In the genomic region with DNA sequence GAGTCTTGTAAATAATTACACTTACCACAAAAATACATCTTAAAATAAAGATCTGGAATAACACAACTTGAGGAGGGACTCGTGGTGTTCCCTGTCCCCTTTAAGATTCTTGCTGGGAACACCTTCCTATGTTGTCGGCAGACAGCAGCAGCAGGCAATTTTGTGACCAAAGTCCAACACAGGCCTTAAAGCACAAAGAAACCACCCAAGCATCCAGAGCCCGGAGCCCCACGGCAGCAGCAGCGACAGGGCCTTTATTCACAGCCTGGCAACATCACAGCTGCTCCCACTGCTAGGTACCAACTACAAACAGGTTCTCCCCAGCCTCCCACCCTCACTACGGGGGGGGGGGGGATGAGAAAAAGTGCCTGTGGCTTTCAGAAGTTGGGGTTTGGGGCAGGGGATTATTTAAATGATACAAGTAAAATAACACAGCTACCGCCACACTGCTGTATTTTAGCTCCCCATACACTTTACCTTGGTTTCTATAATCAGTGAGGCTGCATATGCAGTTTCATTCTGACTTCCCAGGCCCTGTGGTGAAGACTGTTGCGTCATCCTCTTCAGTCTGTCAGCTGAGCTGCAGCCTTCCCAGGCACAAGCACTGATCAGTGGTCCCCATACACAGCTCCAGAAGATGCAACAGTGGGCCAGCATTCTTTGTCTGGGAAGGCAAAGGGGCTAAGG, we compare ENCODE assay signal across 15 mouse cellular contexts. TPM values are rescaled to one million over a fixed set of nuclear protein-coding genes. Genes with fewer than 3 reads are reported as not detected.
DNase-seq lines count a peak whose midpoint lies in the region; ATAC-seq lines count a peak whose summit lies in the region.
"Had no signal": no experiment of that assay in that cellular context is flagged by ENCODE, and none has a peak within 500 bp of the region (broad histone marks: within the 10 kb centered on the region; RNA-seq: fewer than 3 reads in every experiment).

No protein-coding gene starts in this region.

- no peak overlapping the region for H3K9ac ChIP-seq in hindbrain, embryonic 14.5 days
- H3K9ac ChIP-seq in forebrain, embryonic 13.5 days = no peak overlapping the region

- no peak overlapping the region for H3K4me2 ChIP-seq in hindbrain, embryonic 14.5 days (replicated peaks)
- H3K4me2 ChIP-seq in forebrain, embryonic 13.5 days = 0 out of 2 replicates have a peak overlapping the region, but pooled peaks have one; percentile 2
- H3K4me2 ChIP-seq: liver, embryonic 11.5 days had no signal

- ATAC-seq in hindbrain, embryonic 14.5 days (ENCODE audit: low FRiP score) = no peak
- ATAC-seq in forebrain, embryonic 13.5 days = peak; percentile 65; the same call in 1 of the 2 replicates
- ATAC-seq in megakaryocyte progenitor cell, adult 5-6 weeks (replicated peaks; ENCODE audit: poor library complexity) = peak; percentile 52

- H3K4me3 ChIP-seq in hindbrain, embryonic 10.5 days = no peak overlapping the region
- H3K4me3 ChIP-seq in hindbrain, embryonic 14.5 days (replicated peaks; ENCODE audit: low read length) = no peak overlapping the region
- H3K4me3 ChIP-seq in forebrain, embryonic 13.5 days = no peak overlapping the region

- peak overlapping the region; percentile 77 for H3K27ac ChIP-seq in hindbrain, embryonic 10.5 days
- no peak overlapping the region for H3K27ac ChIP-seq in hindbrain, embryonic 14.5 days
- H3K27ac ChIP-seq in forebrain, embryonic 13.5 days = peak overlapping the region; percentile 36; the same call in 1 of the 2 replicates

- no peaks in the 10 kb centered on the region for H3K9me3 ChIP-seq in hindbrain, embryonic 10.5 days
- H3K9me3 ChIP-seq in hindbrain, embryonic 14.5 days (ENCODE audit: control insufficient read depth, low read length) = no peaks in the 10 kb centered on the region
- H3K9me3 ChIP-seq in forebrain, embryonic 13.5 days (replicated peaks) = no peaks in the 10 kb centered on the region

- DNase-seq in hindbrain, embryonic 10.5 days (ENCODE audit: low spot score) = peak; percentile 36
- no peak for DNase-seq in hindbrain, embryonic 14.5 days (ENCODE audit: low spot score)
- DNase-seq in CD4-positive, CD25-positive, alpha-beta regulatory T cell, adult 2 months (ENCODE audit: low read depth, low spot score) = peak; percentile 31
- DNase-seq in Muller cell, postnatal 12 days (ENCODE audit: inconsistent ontology term) = no peak
- no peak for DNase-seq in thymus, postnatal 0 days (ENCODE audit: low spot score)
- DNase-seq in natural killer cell, adult 2 months (ENCODE audit: low spot score in 2 of 2) = no peak
- DNase-seq: adrenal gland, postnatal 10 days; cerebellum, adult 11-12 months; heart, adult 18-20 months; lung, postnatal 4 days had no signal

- peaks cover 37% of the 10 kb centered on the region for H3K27me3 ChIP-seq in hindbrain, embryonic 10.5 days (ENCODE audit: insufficient read depth, poor library complexity, severe bottlenecking)
- no peaks in the 10 kb centered on the region for H3K27me3 ChIP-seq in hindbrain, embryonic 14.5 days (ENCODE audit: control insufficient read depth, insufficient read depth, low read length)
- H3K27me3 ChIP-seq in forebrain, embryonic 13.5 days = 0 out of 2 replicates have a peak, but pooled peaks cover 5% of the 10 kb centered on the region

- H3K4me1 ChIP-seq in hindbrain, embryonic 10.5 days (replicated peaks) = peaks cover 41% of the 10 kb centered on the region
- no peaks in the 10 kb centered on the region for H3K4me1 ChIP-seq in hindbrain, embryonic 14.5 days (replicated peaks; ENCODE audit: control insufficient read depth, insufficient read depth, low read length)
- peaks cover 18% of the 10 kb centered on the region for H3K4me1 ChIP-seq in forebrain, embryonic 13.5 days

- WGBS in hindbrain, embryonic 10.5 days = 27% methylated on average over 8 of the region's 8 CpGs
- WGBS in hindbrain, embryonic 14.5 days = 17% methylated on average over 8 of the region's 8 CpGs
- 13% methylated on average over 8 of the region's 8 CpGs for WGBS in forebrain, embryonic 13.5 days

- H3K36me3 ChIP-seq in hindbrain, embryonic 10.5 days = no peaks in the 10 kb centered on the region
- H3K36me3 ChIP-seq in hindbrain, embryonic 14.5 days (replicated peaks; ENCODE audit: control insufficient read depth, insufficient read depth) = no peaks in the 10 kb centered on the region
- no peaks in the 10 kb centered on the region for H3K36me3 ChIP-seq in forebrain, embryonic 13.5 days (ENCODE audit: poor library complexity, severe bottlenecking)

RNA-seq across cellular contexts. Expression of gene Mrpl36, which starts 22.8 kb away (rescaled TPM):
- 139 and 152 TPM in 2 replicates for polyA plus RNA-seq in hindbrain, embryonic 10.5 days (2016; fragmentation: Nextera tagmentation; extraction: Ambion mirVana)
- polyA plus RNA-seq in hindbrain, embryonic 14.5 days (2014; fragmentation: Nextera tagmentation; extraction: Ambion mirVana) = 80.6 and 80.9 TPM in 2 replicates
- polyA plus RNA-seq in forebrain, embryonic 13.5 days (2015; fragmentation: Nextera tagmentation; extraction: Ambion mirVana) = 114 and 115 TPM in 2 replicates
- 133 and 144 TPM in 2 replicates for total RNA-seq in megakaryocyte progenitor cell, adult 5-6 weeks (2015)
- total RNA-seq in megakaryocyte progenitor cell, adult 5-6 weeks (2017) = 50.8 and 56.5 TPM in 2 replicates
- polyA plus RNA-seq in thymus, postnatal 0 days (2015; fragmentation: Nextera tagmentation; extraction: Ambion mirVana) = 190 and 210 TPM in 2 replicates

RNA-seq across cellular contexts. Expression of gene Ndufs6, which starts 22.8 kb away (rescaled TPM):
- 401 and 402 TPM in 2 replicates for polyA plus RNA-seq in hindbrain, embryonic 10.5 days (2016; fragmentation: Nextera tagmentation; extraction: Ambion mirVana)
- polyA plus RNA-seq in hindbrain, embryonic 14.5 days (2014; fragmentation: Nextera tagmentation; extraction: Ambion mirVana) = 397 and 433 TPM in 2 replicates
- polyA plus RNA-seq in forebrain, embryonic 13.5 days (2015; fragmentation: Nextera tagmentation; extraction: Ambion mirVana) = 386 and 392 TPM in 2 replicates
- 167 and 208 TPM in 2 replicates for total RNA-seq in megakaryocyte progenitor cell, adult 5-6 weeks (2015)
- total RNA-seq in megakaryocyte progenitor cell, adult 5-6 weeks (2017) = 99.7 and 118 TPM in 2 replicates
- polyA plus RNA-seq in thymus, postnatal 0 days (2015; fragmentation: Nextera tagmentation; extraction: Ambion mirVana) = 405 and 440 TPM in 2 replicates

RNA-seq across cellular contexts. Expression of gene Irx4, which starts 45.3 kb away (rescaled TPM):
- polyA plus RNA-seq in hindbrain, embryonic 10.5 days (2016; fragmentation: Nextera tagmentation; extraction: Ambion mirVana) = 5.4 and 8.0 TPM in 2 replicates
- 3.9 and 4.2 TPM in 2 replicates for polyA plus RNA-seq in hindbrain, embryonic 14.5 days (2014; fragmentation: Nextera tagmentation; extraction: Ambion mirVana)
- not detected in 2 replicates for polyA plus RNA-seq in forebrain, embryonic 13.5 days (2015; fragmentation: Nextera tagmentation; extraction: Ambion mirVana)
- total RNA-seq in megakaryocyte progenitor cell, adult 5-6 weeks (2015) = not detected in 2 replicates
- not detected in 2 replicates for total RNA-seq in megakaryocyte progenitor cell, adult 5-6 weeks (2017)
- 0.25 and 0.41 TPM in 2 replicates for polyA plus RNA-seq in thymus, postnatal 0 days (2015; fragmentation: Nextera tagmentation; extraction: Ambion mirVana)
- total RNA-seq: adrenal gland, postnatal 10 days; layer of hippocampus, postnatal 25 days had no signal
- polyA plus RNA-seq: liver, embryonic 11.5 days; urinary bladder, adult 2 months had no signal

Comparison
In these comparisons a context has a peak if more than half of its experiments do, and no peak if none do; other contexts are left out.
1. DNase-seq: peak in hindbrain, embryonic 10.5 days (single experiment) and CD4-positive, CD25-positive, alpha-beta regulatory T cell, adult 2 months (single experiment); none in hindbrain, embryonic 14.5 days (single experiment), Muller cell, postnatal 12 days (single experiment), thymus, postnatal 0 days (single experiment) and natural killer cell, adult 2 months (0 of 2).